Mouse (Mus musculus) forebrain, embryonic 16.5 days (tissue): ENCODE results near the gene Fmnl3. TPM values are rescaled to one million over a fixed set of nuclear protein-coding genes. Genes with fewer than 3 reads are reported as not detected.

ENCODE experiments used
- ATAC-seq: fragments of 200-750 bp; cut with Nextera tagmentation; 2 replicates; pipeline ENCODE4 v1.8.0; 2017; ENCODE audit warnings: mild to moderate bottlenecking, moderate library complexity
- H3K27ac ChIP-seq: fragments of 300-500 bp; sonication (generic); 2 replicates; pipeline ENCODE4 v1.5.1; 2014; ENCODE audit warnings: low read length, control low read depth
- H3K27me3 ChIP-seq: fragments of 300-500 bp; sonication (generic); replicated peaks from 2 replicates; pipeline ENCODE4 v1.6.1; 2014; ENCODE audit warnings: low read length; ENCODE audit not compliant: control insufficient read depth, insufficient read depth
- H3K36me3 ChIP-seq: fragments of 300-500 bp; sonication (generic); 2 replicates; pipeline ENCODE4 v1.6.1; 2014; ENCODE audit not compliant: control insufficient read depth, insufficient read depth
- H3K4me1 ChIP-seq: fragments of 300-500 bp; sonication (generic); replicated peaks from 2 replicates; pipeline ENCODE4 v1.6.1; 2014; ENCODE audit warnings: low read length; ENCODE audit not compliant: control insufficient read depth, insufficient read depth
- H3K4me2 ChIP-seq: fragments of 300-500 bp; sonication (generic); 2 replicates; pipeline ENCODE4 v1.6.1; 2014; ENCODE audit warnings: mild to moderate bottlenecking, low read length, control low read depth
- H3K4me3 ChIP-seq: fragments of 300-500 bp; sonication (generic); replicated peaks from 2 replicates; pipeline ENCODE4 v1.5.1; 2014; ENCODE audit warnings: mild to moderate bottlenecking, low read length, control low read depth
- H3K9ac ChIP-seq: fragments of 300-500 bp; sonication (generic); replicated peaks from 2 replicates; pipeline ENCODE4 v1.6.1; 2014; ENCODE audit warnings: low read depth, low read length, control low read depth
- H3K9me3 ChIP-seq: fragments of 300-500 bp; sonication (generic); 2 replicates; pipeline ENCODE4 v1.6.1; 2016; ENCODE audit warnings: low read length; ENCODE audit not compliant: control insufficient read depth
- WGBS: fragments of 180-500 bp; shearing (Covaris S2); extraction: QIAGEN DNeasy Blood & Tissue Kit; methylation state at CpG from one replicate; pipeline ENCODE4 v1.1.7; 2014; 5-methylcytosine and 5-hydroxymethylcytosine counted together
- polyA plus RNA-seq: library from polyadenylated mRNA; unstranded; fragments of >200 nt; fragmentation: Nextera tagmentation; extraction: Ambion mirVana; gene quantifications from 2 replicates; pipeline ENCODE4 v1.2.1, GENCODE M21; 2015

Gene Fmnl3
- polyA plus RNA-seq, 1 experiment from 2014 or later, result 10.3 TPM

DNA sequence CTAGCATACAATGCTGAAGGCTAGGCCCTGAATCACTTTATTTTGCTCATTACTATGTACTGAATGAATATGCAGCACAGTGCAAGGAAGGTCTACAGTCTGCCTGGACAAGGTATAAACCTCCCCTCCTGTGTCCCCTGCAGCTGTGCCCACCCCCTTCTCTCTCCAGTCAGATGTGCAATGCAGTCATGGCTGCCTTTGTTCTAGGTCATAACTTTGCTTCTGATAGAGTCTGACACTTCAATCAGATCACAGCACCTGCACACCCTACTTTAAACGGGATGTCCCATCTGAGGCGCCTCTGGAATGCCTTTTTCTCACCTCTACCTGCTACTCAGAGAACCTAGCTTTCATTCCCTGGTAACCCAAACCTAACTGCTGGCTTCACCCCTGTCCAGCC lies 31.4 kb downstream of the Fmnl3 start:
- H3K36me3 ChIP-seq, result no peaks in the 10 kb centered on the region
- H3K4me3 ChIP-seq, result no peak overlapping the region
- no peak overlapping the region for H3K27ac ChIP-seq
- no peaks in the 10 kb centered on the region for H3K27me3 ChIP-seq
- H3K9ac ChIP-seq, result no peak overlapping the region
- H3K9me3 ChIP-seq, result no peaks in the 10 kb centered on the region
- peaks cover 13% of the 10 kb centered on the region for H3K4me1 ChIP-seq
- no peak for ATAC-seq
- 100% methylated on average over 2 of the region's 2 CpGs for WGBS
- H3K4me2 ChIP-seq, result no peak overlapping the region

DNA sequence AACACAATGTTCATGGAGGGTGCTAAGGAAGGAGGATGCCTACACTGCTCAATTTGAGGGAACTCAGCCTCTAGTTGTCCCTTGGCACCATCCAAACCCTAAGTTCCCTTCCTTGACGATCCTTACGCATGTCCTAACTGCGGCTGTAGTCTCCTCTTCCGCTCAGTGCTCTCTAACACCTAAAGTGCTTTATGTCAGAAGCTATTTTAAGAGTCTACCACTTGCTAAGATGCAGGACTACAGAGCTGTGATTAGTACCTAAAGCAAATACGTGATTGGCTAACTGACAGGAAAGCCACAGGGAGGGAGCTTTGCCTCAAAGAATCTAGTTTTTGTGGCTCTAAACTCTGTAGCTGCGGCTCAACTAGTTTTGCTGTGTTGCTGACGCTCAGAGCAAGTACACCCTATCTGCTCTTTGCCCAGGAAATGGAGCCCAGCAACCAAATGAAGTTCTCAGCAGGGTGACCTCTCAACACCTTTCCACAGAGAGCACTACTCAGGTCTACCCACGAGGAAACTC lies 34.4 kb downstream of the Fmnl3 start:
- H3K4me2 ChIP-seq, result no peak overlapping the region
- 80% methylated on average over 8 of the region's 8 CpGs for WGBS
- H3K4me3 ChIP-seq, result no peak overlapping the region
- H3K4me1 ChIP-seq, result peaks cover 2% of the 10 kb centered on the region; the same call in 1 of the 2 replicates
- no peaks in the 10 kb centered on the region for H3K36me3 ChIP-seq
- no peaks in the 10 kb centered on the region for H3K9me3 ChIP-seq
- no peak overlapping the region for H3K9ac ChIP-seq
- H3K27me3 ChIP-seq, result no peaks in the 10 kb centered on the region
- no peak for ATAC-seq
- H3K27ac ChIP-seq, result no peak overlapping the region

DNA sequence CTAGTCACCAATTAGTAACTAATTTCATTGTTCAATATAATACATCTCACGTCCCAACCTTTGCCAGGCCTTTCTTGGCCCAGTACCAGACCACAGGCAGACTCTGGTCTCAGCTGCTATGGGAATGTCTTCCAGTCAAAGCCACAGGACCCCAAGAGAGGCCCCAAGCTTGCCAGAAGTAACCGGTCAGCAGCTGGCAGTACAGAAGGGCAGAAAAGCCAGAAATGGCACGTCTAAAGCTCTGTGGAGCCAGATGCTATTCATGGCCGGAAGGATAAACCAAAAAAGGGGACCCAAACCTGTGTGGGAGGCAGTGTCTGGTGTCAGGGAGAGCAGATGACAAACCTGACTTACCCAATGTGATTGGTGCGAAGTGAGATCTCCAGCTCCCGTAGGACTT lies 35.8 kb downstream of the Fmnl3 start:
- no peak overlapping the region for H3K27ac ChIP-seq
- ATAC-seq, result no peak
- peaks cover 2% of the 10 kb centered on the region; the same call in 1 of the 2 replicates for H3K4me1 ChIP-seq
- H3K9me3 ChIP-seq, result no peaks in the 10 kb centered on the region
- no peaks in the 10 kb centered on the region for H3K27me3 ChIP-seq
- no peak overlapping the region for H3K4me2 ChIP-seq
- no peak overlapping the region for H3K4me3 ChIP-seq
- H3K36me3 ChIP-seq, result no peaks in the 10 kb centered on the region
- H3K9ac ChIP-seq, result no peak overlapping the region
- WGBS, result 75% methylated on average over 6 of the region's 6 CpGs

DNA sequence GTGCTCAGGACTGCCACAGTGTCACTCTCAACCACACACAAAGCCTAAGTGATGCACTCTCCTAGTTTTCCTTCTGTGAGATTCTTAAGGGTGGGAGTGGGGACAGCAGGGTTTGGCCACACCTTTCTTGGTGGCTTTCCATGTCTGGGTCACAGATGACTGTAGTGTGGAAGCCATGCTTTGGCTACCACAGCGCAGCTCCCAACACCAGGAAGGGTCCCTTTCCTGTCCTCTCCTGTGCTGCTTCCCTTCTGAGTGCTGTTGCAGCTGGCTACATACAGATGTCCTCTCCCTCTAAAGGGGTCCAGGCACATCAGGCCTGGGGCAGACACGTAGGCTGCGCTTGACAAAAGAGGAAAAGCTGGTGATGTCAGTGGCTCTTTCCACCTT lies 36.6 kb downstream of the Fmnl3 start:
- Histone ChIP-seq H3K36me3 (no peaks in the 10 kb centered on the region), H3K4me3 (no peak overlapping the region), H3K27ac (peak overlapping the region; percentile 29), H3K27me3 (no peaks in the 10 kb centered on the region), H3K9me3 (no peaks in the 10 kb centered on the region), H3K4me1 (peaks cover 2% of the 10 kb centered on the region; the same call in 1 of the 2 replicates), H3K9ac (no peak overlapping the region), H3K4me2 (no peak overlapping the region)
- 100% methylated on average over 3 of the region's 3 CpGs for WGBS
- ATAC-seq, result no peak

DNA sequence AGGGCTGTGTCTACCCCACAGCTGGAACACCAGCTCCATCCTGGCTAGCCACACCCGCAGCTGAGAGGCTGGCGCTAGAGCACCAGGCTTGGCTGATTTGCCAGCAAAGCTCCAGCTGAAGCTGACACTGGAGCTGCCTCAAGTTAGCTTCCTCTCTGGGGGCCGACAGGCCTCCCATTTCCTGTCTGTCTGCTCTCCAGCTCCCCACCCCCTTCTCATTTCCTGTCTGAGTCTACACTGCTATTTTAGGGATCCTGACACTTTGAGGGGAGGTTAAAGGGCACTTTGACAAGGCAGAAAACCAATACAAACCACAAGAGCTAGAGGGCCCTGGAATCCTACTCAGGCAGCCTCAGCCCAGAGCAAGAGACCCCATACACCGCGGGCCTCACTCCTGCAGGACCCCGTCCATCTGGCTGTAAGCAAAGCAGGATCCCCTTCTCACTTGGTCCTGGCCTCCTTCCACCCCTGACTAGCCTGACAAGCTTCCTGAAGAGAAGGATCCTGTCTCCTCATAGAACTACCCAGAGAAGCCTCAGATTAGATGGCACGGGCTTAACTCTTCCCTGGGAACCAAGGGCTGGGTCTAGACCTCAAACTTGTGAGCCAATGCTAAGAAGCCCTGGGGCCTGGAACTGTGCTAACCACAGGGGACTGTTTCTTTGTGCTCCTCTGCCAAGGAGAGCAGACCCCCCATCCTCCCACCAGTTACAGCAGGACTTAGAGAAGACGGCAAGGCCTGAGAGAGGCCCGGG lies 37.2 kb downstream of the Fmnl3 start:
- no peaks in the 10 kb centered on the region for H3K36me3 ChIP-seq
- H3K27ac ChIP-seq, result peak overlapping the region; percentile 29
- H3K4me1 ChIP-seq, result peaks cover 2% of the 10 kb centered on the region; the same call in 1 of the 2 replicates
- H3K9me3 ChIP-seq, result no peaks in the 10 kb centered on the region
- 74% methylated on average over 9 of the region's 9 CpGs for WGBS
- no peak overlapping the region for H3K9ac ChIP-seq
- H3K27me3 ChIP-seq, result no peaks in the 10 kb centered on the region
- no peak for ATAC-seq
- H3K4me3 ChIP-seq, result no peak overlapping the region
- H3K4me2 ChIP-seq, result no peak overlapping the region

DNA sequence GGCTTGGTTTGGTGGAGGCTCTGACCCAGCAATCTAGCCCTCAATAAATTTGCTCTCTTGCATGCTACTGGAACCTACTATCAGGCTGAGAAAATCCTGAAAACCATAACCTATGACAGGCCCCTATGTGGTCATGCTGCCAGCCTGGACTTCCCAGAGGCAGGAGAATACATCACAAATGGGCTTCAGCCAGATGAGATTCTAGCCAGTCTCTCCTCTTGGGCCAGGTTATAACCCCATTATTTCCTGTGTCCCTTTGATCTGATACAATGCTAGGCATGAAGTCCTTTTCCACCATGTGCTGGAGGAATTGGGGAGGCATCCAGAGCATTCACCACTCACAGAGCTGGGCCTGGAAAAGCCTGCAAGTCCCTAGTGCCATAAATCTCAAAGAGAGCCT lies 38.2 kb downstream of the Fmnl3 start:
- H3K4me3 ChIP-seq, result no peak overlapping the region
- H3K9ac ChIP-seq, result no peak overlapping the region
- H3K27ac ChIP-seq, result no peak overlapping the region
- H3K4me2 ChIP-seq, result no peak overlapping the region
- ATAC-seq, result no peak
- no peaks in the 10 kb centered on the region for H3K27me3 ChIP-seq
- no peaks in the 10 kb centered on the region for H3K9me3 ChIP-seq
- peaks cover 2% of the 10 kb centered on the region; the same call in 1 of the 2 replicates for H3K4me1 ChIP-seq
- peaks cover 1% of the 10 kb centered on the region; the same call in 1 of the 2 replicates for H3K36me3 ChIP-seq

DNA sequence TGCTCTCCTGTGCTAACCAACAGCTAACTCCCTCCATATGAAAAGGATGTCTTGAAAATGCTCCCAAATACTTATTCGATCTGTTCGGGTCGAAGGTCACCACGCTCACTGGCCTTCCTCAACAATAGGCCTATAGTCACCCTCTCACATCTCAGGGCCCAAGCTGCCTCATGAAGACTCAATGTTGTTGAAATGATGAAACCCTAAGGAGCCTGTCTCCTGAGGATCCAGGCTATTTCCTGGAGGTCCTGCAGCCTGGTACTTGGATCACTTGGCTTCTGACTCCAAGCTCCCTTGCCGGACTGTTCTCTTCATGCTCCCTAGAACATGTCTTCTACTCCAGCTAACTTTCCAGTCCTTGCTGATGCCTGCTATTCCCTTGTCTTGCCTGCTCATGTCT lies 38.9 kb downstream of the Fmnl3 start:
- H3K9me3 ChIP-seq, result no peaks in the 10 kb centered on the region
- peaks cover 2% of the 10 kb centered on the region; the same call in 1 of the 2 replicates for H3K4me1 ChIP-seq
- no peak overlapping the region for H3K9ac ChIP-seq
- no peaks in the 10 kb centered on the region for H3K27me3 ChIP-seq
- H3K4me2 ChIP-seq, result no peak overlapping the region
- no peak overlapping the region for H3K4me3 ChIP-seq
- no peak for ATAC-seq
- H3K27ac ChIP-seq, result no peak overlapping the region
- 78% methylated on average over 5 of the region's 5 CpGs for WGBS
- H3K36me3 ChIP-seq, result peaks cover 3% of the 10 kb centered on the region; the same call in 1 of the 2 replicates

DNA sequence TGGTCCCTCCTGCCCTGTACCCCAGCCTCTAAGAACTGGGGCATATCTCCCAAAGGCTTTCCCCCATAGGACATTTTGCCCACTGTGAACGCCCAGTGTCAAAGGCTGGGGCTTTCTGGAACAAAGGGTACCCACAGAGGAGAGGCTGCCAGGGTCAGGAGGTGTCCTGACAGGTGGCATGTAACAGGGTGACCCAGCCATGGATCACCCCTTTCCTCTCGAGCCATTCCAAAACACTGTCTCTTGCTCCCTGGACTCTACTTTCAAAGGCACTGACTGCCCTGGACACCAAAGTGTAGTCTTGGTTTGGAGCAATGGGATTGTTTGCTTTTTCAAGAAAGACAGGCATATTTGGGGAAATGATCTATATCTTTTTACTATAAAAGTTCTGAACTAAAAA lies 40.0 kb downstream of the Fmnl3 start:
- peaks cover 2% of the 10 kb centered on the region; the same call in 1 of the 2 replicates for H3K4me1 ChIP-seq
- H3K9me3 ChIP-seq, result no peaks in the 10 kb centered on the region
- ATAC-seq, result no peak
- 81% methylated on average over 2 of the region's 2 CpGs for WGBS
- no peaks in the 10 kb centered on the region for H3K27me3 ChIP-seq
- H3K9ac ChIP-seq, result no peak overlapping the region
- peaks cover 5% of the 10 kb centered on the region; the same call in 1 of the 2 replicates for H3K36me3 ChIP-seq
- H3K4me3 ChIP-seq, result no peak overlapping the region
- no peak overlapping the region for H3K27ac ChIP-seq
- H3K4me2 ChIP-seq, result no peak overlapping the region

DNA sequence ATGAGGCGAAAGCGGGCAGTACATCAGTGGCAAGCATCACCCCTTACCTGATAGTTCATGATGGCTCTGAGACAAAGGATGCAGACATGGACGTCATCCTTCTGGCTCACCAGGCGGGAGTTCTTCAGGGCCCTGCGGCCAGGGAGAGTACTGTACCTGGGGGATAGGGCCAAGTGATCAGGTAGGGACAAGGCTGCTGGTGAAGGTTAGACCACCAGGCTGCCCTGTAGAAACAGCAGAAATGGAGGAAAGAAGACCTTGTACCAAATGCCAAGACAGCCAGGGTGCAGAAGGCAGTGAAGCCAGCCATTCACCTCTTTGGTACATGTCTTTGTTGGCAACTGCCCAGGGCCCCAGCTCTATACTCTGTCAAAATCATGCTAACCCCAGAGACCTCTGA lies 42.3 kb downstream of the Fmnl3 start:
- no peak overlapping the region for H3K27ac ChIP-seq
- peaks cover 5% of the 10 kb centered on the region; the same call in 1 of the 2 replicates for H3K36me3 ChIP-seq
- WGBS, result 99% methylated on average over 5 of the region's 5 CpGs
- no peak overlapping the region for H3K4me2 ChIP-seq
- no peaks in the 10 kb centered on the region for H3K9me3 ChIP-seq
- H3K4me3 ChIP-seq, result no peak overlapping the region
- no peak for ATAC-seq
- H3K27me3 ChIP-seq, result no peaks in the 10 kb centered on the region
- no peak overlapping the region for H3K9ac ChIP-seq
- no peaks in the 10 kb centered on the region for H3K4me1 ChIP-seq
